Mouse (Mus musculus) frontal cortex, postnatal 14 days (tissue): ENCODE results near the gene Krtap9-3.

Experiments
- DNase-seq, 2 experiments: peaks; one replicate each; pipeline ENCODE4 v3.0.0; 2022; ENCODE audit warnings: low spot score in 2 of 2

Krtap9-3 gene

GRCm38 (mm10) chr11:99566530-99566929 lies 31.4 kb downstream of the Krtap9-3 start, which contains the start of gene Krtap3-1:
Krtap3-1 (minus strand) TSS chr11:99566630.
- DNase-seq: no peak

GRCm38 (mm10) chr11:99562580-99562979 lies 35.3 kb downstream of the Krtap9-3 start:
- no peak for DNase-seq

- DNase-seq: no peak
Observed at GRCm38 (mm10) chr11:99559366-99559765, 38.5 kb downstream of the Krtap9-3 start, which contains the start of gene Gm11939. Gm11939 (minus strand) TSS chr11:99559466.

- no peak for DNase-seq
Observed at GRCm38 (mm10) chr11:99557976-99558745, 39.7 kb downstream of the Krtap9-3 start.

GRCm38 (mm10) chr11:99556753-99557152 lies 41.2 kb downstream of the Krtap9-3 start, which contains the start of gene Krtap3-2:
Krtap3-2 (minus strand) TSS chr11:99556853.
- no peak for DNase-seq

GRCm38 (mm10) chr11:99556195-99556594 lies 41.7 kb downstream of the Krtap9-3 start:
- no peak for DNase-seq

- no peak for DNase-seq
Observed at GRCm38 (mm10) chr11:99550765-99551164, 47.1 kb downstream of the Krtap9-3 start, which contains the start of gene Krtap3-3. Krtap3-3 (minus strand) TSS chr11:99550865.

GRCm38 (mm10) chr11:99547892-99548291 lies 50.0 kb downstream of the Krtap9-3 start:
- no peak for DNase-seq
